Mouse (Mus musculus): Measurements from ENCODE around the gene Ifngr1.

Ifngr1 gene

GRCm38 (mm10) chr10:19591641-19592441 lies at the start of gene Ifngr1:
Gene Ifngr1 (plus strand): TSS chr10:19591949.
- peak; percentile 99 for DNase-seq (ENCODE audit: low read depth, low spot score)

- DNase-seq (ENCODE audit: low read depth, low spot score): no peak
These were observed 44.9 kb upstream of the Ifngr1 start for GRCm38 (mm10) chr10:19546825-19547224.

GRCm38 (mm10) chr10:19548016-19548415 lies 43.7 kb upstream of the Ifngr1 start:
- DNase-seq (ENCODE audit: low read depth, low spot score): no peak

GRCm38 (mm10) chr10:19548491-19548890 lies 43.3 kb upstream of the Ifngr1 start:
- DNase-seq (ENCODE audit: low read depth, low spot score): no peak

GRCm38 (mm10) chr10:19551585-19551984 lies 40.2 kb upstream of the Ifngr1 start:
- DNase-seq (ENCODE audit: low read depth, low spot score): no peak

- DNase-seq (ENCODE audit: low read depth, low spot score): no peak
These were observed 37.9 kb upstream of the Ifngr1 start for GRCm38 (mm10) chr10:19553857-19554256.

GRCm38 (mm10) chr10:19557696-19558095 lies 34.1 kb upstream of the Ifngr1 start:
- no peak for DNase-seq (ENCODE audit: low read depth, low spot score)

- no peak for DNase-seq (ENCODE audit: low read depth, low spot score)
These were observed 32.1 kb upstream of the Ifngr1 start for GRCm38 (mm10) chr10:19559565-19560165.

GRCm38 (mm10) chr10:19562598-19562997 lies 29.2 kb upstream of the Ifngr1 start:
- no peak for DNase-seq (ENCODE audit: low read depth, low spot score)

GRCm38 (mm10) chr10:19563443-19563861 lies 28.3 kb upstream of the Ifngr1 start:
- DNase-seq (ENCODE audit: low read depth, low spot score): no peak

GRCm38 (mm10) chr10:19567481-19567880 lies 24.3 kb upstream of the Ifngr1 start:
- DNase-seq (ENCODE audit: low read depth, low spot score): no peak

- DNase-seq (ENCODE audit: low read depth, low spot score): no peak
These were observed 21.5 kb upstream of the Ifngr1 start for GRCm38 (mm10) chr10:19570288-19570687.

GRCm38 (mm10) chr10:19570716-19571115 lies 21.0 kb upstream of the Ifngr1 start:
- DNase-seq (ENCODE audit: low read depth, low spot score): no peak

- no peak for DNase-seq (ENCODE audit: low read depth, low spot score)
These were observed 14.2 kb upstream of the Ifngr1 start for GRCm38 (mm10) chr10:19577571-19577970.

GRCm38 (mm10) chr10:19578001-19578400 lies 13.7 kb upstream of the Ifngr1 start:
- DNase-seq (ENCODE audit: low read depth, low spot score): no peak

- DNase-seq (ENCODE audit: low read depth, low spot score): no peak
These were observed 13.3 kb upstream of the Ifngr1 start for GRCm38 (mm10) chr10:19578409-19578986.

- no peak for DNase-seq (ENCODE audit: low read depth, low spot score)
These were observed 11.1 kb upstream of the Ifngr1 start for GRCm38 (mm10) chr10:19580660-19581059.

GRCm38 (mm10) chr10:19581844-19582582 lies 9.7 kb upstream of the Ifngr1 start:
- no peak for DNase-seq (ENCODE audit: low read depth, low spot score)

- DNase-seq (ENCODE audit: low read depth, low spot score): no peak
These were observed 8.8 kb upstream of the Ifngr1 start for GRCm38 (mm10) chr10:19582806-19583430.

- no peak for DNase-seq (ENCODE audit: low read depth, low spot score)
These were observed 7.7 kb upstream of the Ifngr1 start for GRCm38 (mm10) chr10:19584064-19584463.

- no peak for DNase-seq (ENCODE audit: low read depth, low spot score)
These were observed 6.9 kb upstream of the Ifngr1 start for GRCm38 (mm10) chr10:19584846-19585245.

GRCm38 (mm10) chr10:19585860-19586259 lies 5.9 kb upstream of the Ifngr1 start:
- DNase-seq (ENCODE audit: low read depth, low spot score): no peak

Measured in forelimb bud, embryonic 11.5 days (tissue).